Mouse (Mus musculus) hindbrain, embryonic 14.5 days (tissue): Measurements from ENCODE around the gene Nek2. TPM values are rescaled to one million over a fixed set of nuclear protein-coding genes. Genes with fewer than 3 reads are reported as not detected.

Source experiments
- ATAC-seq: fragments of 200-750 bp; cut with Nextera tagmentation; 2 replicates; pipeline ENCODE4 v1.8.0; 2017; ENCODE audit warnings: moderate number of reproducible peaks, mild to moderate bottlenecking, moderate TSS enrichment, moderate library complexity; ENCODE audit not compliant: low FRiP score
- DNase-seq: peaks from one replicate; pipeline ENCODE4 v3.0.0-alpha.2; 2015; ENCODE audit warnings: low spot score
- H3K27ac ChIP-seq: fragments of 300-500 bp; sonication (generic); 2 replicates; pipeline ENCODE4 v1.5.1; 2014; ENCODE audit warnings: mild to moderate bottlenecking, moderate library complexity
- H3K27me3 ChIP-seq: fragments of 300-500 bp; sonication (generic); 2 replicates; pipeline ENCODE4 v1.6.1; 2014; ENCODE audit warnings: mild to moderate bottlenecking, low read length, mixed read lengths; ENCODE audit not compliant: control insufficient read depth, insufficient read depth
- H3K36me3 ChIP-seq: fragments of 300-500 bp; sonication (generic); replicated peaks from 2 replicates; pipeline ENCODE4 v1.6.1; 2014; ENCODE audit not compliant: control insufficient read depth, insufficient read depth
- H3K4me1 ChIP-seq: fragments of 300-500 bp; sonication (generic); replicated peaks from 2 replicates; pipeline ENCODE4 v1.6.1; 2014; ENCODE audit warnings: antibody characterized with exemption, low read length, mixed read lengths; ENCODE audit not compliant: control insufficient read depth, insufficient read depth
- H3K4me2 ChIP-seq: fragments of 300-500 bp; sonication (generic); replicated peaks from 2 replicates; pipeline ENCODE4 v1.6.1; 2014; ENCODE audit warnings: mild to moderate bottlenecking, moderate library complexity
- H3K4me3 ChIP-seq: fragments of 300-500 bp; sonication (generic); replicated peaks from 2 replicates; pipeline ENCODE4 v1.5.1; 2014; ENCODE audit warnings: mild to moderate bottlenecking, low read length
- H3K9ac ChIP-seq: fragments of 300-500 bp; sonication (generic); 2 replicates; pipeline ENCODE4 v1.6.1; 2014
- H3K9me3 ChIP-seq: fragments of 300-500 bp; sonication (generic); 2 replicates; pipeline ENCODE4 v1.6.1; 2016; ENCODE audit warnings: low read length; ENCODE audit not compliant: control insufficient read depth
- WGBS: fragments of 180-500 bp; shearing (Covaris S2); extraction: QIAGEN DNeasy Blood & Tissue Kit; methylation state at CpG from one replicate; pipeline ENCODE4 v1.1.7; 2014; 5-methylcytosine and 5-hydroxymethylcytosine counted together
- polyA plus RNA-seq: library from polyadenylated mRNA; unstranded; fragments of >200 nt; fragmentation: Nextera tagmentation; extraction: Ambion mirVana; gene quantifications from 2 replicates; pipeline ENCODE4 v1.2.1, GENCODE M21; 2014

Gene Nek2
- polyA plus RNA-seq, 1 experiment from 2014 or later = 6.2 TPM

DNA sequence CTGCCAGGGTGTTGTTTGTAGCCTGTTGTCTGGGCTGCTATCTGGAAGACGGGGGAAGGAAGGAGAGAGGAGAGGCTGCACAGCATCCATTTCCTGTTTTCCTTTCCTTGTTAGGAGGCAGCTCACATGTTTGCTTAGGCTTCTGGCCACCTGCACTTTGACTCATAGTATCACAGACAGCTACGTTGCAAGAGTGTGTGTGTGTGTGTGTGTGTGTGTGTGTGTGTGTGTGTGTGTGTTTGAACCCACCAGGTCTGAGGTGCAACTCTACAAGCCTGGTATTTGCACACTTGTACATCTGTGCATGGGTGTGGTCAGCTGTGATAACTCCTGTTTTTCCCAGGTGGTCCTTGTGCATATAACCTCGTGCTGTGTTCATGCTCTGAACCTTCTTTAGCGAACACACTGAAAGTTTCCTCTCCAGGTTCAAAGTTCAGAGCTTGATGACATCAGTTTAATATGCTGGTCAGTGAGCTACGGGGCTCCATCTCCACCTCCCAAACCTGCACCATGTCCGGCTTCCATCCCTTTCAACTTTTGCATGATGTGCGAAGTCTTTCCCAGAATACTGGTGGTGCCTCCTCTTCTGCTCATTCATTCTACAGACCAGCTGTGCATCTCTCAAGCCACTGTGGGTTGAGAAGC is 27.2 kb upstream of the Nek2 start:
- no peak for ATAC-seq
- Histone ChIP-seq H3K9me3 (peaks cover 10% of the 10 kb centered on the region), H3K27ac (no peak overlapping the region), H3K36me3 (no peaks in the 10 kb centered on the region), H3K4me1 (no peaks in the 10 kb centered on the region), H3K4me2 (no peak overlapping the region), H3K27me3 (no peaks in the 10 kb centered on the region), H3K4me3 (no peak overlapping the region), H3K9ac (no peak overlapping the region)
- DNase-seq = no peak
- 88% methylated on average over 7 of the region's 7 CpGs for WGBS

DNA sequence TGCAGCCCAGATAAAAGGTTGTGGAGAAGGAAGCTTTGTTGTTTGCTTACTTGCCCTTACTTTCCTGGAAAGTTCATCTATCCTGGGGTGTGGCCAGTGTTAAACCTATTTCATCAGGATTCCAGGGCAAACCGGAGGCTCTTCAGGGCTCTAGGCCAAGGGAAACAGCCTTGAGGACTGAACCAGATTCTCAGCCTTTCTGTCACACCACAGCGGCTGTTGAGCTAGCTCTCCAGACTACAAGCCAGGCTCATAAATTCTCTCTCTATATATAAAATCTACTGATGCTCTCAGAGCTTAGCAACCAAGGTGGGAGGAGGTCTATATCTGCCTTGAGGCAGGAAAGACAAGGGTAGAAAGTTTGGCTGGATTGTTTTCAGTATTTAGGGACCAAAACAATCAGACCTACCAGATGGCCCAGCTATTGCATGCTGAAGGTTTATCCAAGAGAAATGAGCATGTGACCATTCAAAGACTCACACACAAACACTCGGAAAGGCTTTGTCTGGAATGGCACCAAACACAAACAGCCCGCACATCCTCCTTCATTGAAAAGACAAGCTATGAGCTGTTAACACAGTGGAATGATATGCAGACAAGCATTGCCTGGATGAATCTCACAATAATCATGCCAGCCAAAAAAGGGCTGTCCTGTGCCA is 24.9 kb upstream of the Nek2 start:
- no peak overlapping the region for H3K4me2 ChIP-seq

DNA sequence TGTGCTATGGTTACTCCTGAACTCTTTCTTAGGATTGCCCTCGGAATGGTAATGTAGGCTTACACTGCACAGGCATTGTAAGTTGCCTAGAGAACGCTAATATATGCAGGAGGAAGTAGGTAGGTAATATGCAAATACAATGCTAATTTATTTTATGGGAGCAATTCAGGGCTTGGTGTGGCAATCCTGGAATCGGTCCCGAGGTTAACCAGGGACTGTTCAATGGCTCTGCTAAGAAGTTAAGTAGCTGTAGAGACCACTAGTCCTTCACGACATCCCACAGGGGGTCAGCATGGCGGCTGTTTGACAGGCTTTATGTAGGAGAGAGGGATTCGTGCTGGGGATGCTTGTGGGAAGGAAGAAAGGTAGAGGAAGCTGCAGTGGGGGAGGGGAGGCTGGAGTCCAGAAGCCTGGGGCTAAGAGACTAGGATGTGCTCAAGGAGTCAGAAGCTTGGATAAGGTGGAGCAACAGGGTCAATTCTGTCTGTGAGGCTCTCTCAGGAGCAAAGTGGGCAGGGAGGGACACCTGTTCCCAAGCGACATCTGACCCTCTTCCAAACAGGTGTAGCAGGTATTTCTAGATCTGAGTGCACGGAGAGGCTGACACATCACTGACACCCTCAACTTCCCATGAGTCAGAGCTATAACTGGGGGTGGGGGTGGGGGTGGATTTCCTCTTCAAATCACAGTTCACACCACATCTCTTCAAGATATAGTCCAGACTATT is 19.0 kb upstream of the Nek2 start:
- Histone ChIP-seq H3K4me2 (no peak overlapping the region), H3K4me3 (no peak overlapping the region), H3K9ac (no peak overlapping the region), H3K9me3 (no peaks in the 10 kb centered on the region), H3K27ac (no peak overlapping the region), H3K4me1 (no peaks in the 10 kb centered on the region), H3K36me3 (no peaks in the 10 kb centered on the region), H3K27me3 (no peaks in the 10 kb centered on the region)
- ATAC-seq (no peak), DNase-seq (no peak)
- WGBS = 63% methylated on average over 9 of the region's 9 CpGs

More for the DNA sequence above, 24.9 kb upstream of the Nek2 start:
- H3K4me1 ChIP-seq = no peaks in the 10 kb centered on the region
- H3K9ac ChIP-seq = no peak overlapping the region
- H3K27me3 ChIP-seq = no peaks in the 10 kb centered on the region
- H3K4me3 ChIP-seq = no peak overlapping the region
- H3K36me3 ChIP-seq = no peaks in the 10 kb centered on the region
- ATAC-seq (no peak), DNase-seq (no peak)
- H3K27ac ChIP-seq = no peak overlapping the region
- no peaks in the 10 kb centered on the region for H3K9me3 ChIP-seq
- WGBS = 84% methylated on average over 4 of the region's 4 CpGs

DNA sequence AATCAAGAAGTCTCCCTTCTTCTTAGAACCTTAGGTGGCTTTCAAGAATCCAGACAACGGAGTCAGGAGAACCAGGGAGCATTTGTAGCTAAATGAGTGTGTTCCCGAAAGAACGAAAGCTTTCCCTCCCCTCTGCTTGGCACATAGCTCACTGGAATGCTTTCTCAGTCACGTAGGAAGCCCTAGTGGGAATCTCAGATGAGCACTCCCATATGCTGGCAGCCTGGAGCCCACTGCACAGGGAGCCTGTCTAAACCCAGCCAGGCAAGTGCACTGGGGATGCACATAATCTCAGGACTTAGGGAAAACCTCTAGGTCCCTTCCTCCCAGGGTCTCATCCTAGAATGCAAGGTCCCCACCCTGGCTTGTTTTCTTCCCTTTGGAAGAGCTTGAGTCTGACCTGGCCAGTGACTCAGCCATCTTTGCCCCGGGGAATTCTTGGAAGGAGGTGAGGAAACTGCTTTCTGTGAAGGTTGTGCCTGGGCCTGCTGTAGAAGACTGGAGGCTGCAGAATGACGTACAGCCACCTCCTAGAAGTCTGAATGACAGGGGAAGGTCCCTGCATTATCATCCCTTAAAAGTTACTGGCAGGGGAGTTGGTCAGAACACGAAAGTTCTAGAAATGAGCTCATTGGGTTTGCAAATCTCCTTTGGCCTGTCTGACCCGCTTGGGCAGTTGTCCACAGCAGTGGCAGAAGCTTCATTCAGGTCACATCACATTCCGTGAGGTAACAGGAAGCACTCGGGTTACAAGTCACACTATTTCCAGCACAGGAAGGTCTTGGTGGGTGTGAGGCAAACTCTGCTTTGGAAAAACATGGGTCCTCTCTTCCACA is 18.2 kb upstream of the Nek2 start:
- no peak overlapping the region for H3K4me3 ChIP-seq
- DNase-seq (no peak), ATAC-seq (no peak)
- H3K4me2 ChIP-seq = no peak overlapping the region
- no peaks in the 10 kb centered on the region for H3K36me3 ChIP-seq
- no peaks in the 10 kb centered on the region for H3K27me3 ChIP-seq
- no peaks in the 10 kb centered on the region for H3K4me1 ChIP-seq
- H3K27ac ChIP-seq = no peak overlapping the region
- 81% methylated on average over 10 of the region's 10 CpGs for WGBS
- no peak overlapping the region for H3K9ac ChIP-seq
- H3K9me3 ChIP-seq = no peaks in the 10 kb centered on the region

DNA sequence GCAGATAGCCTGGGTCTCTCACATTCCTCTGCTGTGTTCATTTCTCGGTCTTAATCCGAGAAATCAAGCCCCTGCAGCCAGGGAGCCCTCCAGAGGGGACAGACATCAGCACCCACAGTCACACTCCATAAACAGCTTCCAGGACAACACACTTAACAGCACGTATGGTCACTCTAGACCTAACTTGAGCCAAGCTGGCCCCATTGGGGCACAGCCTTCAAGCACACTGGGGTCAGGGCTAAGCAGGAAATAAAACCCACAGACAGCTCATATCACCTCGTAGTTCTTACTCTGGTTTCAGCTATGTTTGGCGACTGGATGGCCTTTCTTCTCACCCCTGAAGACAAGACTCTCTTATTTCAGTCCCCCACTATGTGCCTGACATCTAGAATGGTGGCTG is 16.5 kb upstream of the Nek2 start:
- H3K36me3 ChIP-seq = no peaks in the 10 kb centered on the region
- H3K4me3 ChIP-seq = no peak overlapping the region
- H3K4me1 ChIP-seq = no peaks in the 10 kb centered on the region
- 79% methylated on average over 5 of the region's 5 CpGs for WGBS
- no peak overlapping the region for H3K9ac ChIP-seq
- DNase-seq (no peak), ATAC-seq (no peak)
- no peak overlapping the region for H3K4me2 ChIP-seq
- H3K9me3 ChIP-seq = no peaks in the 10 kb centered on the region
- H3K27me3 ChIP-seq = no peaks in the 10 kb centered on the region
- no peak overlapping the region for H3K27ac ChIP-seq

DNA sequence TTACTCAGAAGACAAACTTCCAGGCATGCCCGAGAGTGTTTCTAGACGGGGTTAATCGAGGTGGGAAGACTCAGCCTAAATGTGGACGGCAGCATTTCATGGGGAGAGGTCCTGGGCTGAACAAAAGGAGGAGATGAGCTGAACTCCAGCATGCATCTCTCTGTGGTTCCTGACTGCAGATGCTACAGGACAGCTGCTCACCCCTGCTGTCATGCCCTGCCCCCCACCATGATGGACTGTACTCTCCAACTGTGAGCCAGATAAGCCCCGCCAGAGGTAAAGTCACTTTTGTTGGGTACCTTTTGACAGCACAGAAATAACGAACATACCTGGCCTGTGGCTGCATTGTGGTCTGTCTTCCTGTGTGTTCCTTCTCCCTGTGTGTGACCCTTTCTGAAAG is 15.5 kb upstream of the Nek2 start:
- H3K4me3 ChIP-seq = no peak overlapping the region
- no peaks in the 10 kb centered on the region for H3K4me1 ChIP-seq
- H3K9me3 ChIP-seq = no peaks in the 10 kb centered on the region
- no peak overlapping the region for H3K9ac ChIP-seq
- no peak for ATAC-seq
- WGBS = 78% methylated on average over 6 of the region's 6 CpGs
- H3K27ac ChIP-seq = no peak overlapping the region
- DNase-seq = no peak
- H3K4me2 ChIP-seq = no peak overlapping the region
- H3K27me3 ChIP-seq = no peaks in the 10 kb centered on the region
- H3K36me3 ChIP-seq = no peaks in the 10 kb centered on the region

DNA sequence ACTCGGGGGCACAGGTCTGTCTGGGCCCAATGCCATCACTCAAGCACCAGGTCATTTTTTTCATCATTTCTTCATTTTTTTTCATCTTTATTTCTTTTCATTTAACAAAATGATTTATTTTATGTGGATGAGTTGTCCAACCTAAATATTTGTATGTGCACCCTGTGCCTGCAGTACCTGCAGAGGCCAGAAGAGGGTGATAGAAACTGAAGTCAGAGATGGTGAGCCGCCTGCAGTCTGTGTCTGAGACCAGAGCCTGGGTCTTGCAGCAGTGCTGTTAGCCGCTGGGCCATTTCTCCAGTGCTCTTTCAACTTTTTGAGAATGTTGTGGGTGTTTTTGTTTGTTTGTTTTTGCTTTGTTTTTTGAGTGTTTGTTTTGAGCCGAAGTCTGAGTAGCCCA is 14.5 kb upstream of the Nek2 start:
- no peak for DNase-seq
- H3K27me3 ChIP-seq = no peaks in the 10 kb centered on the region
- H3K36me3 ChIP-seq = no peaks in the 10 kb centered on the region
- H3K4me2 ChIP-seq = no peak overlapping the region
- no peak overlapping the region for H3K4me3 ChIP-seq
- ATAC-seq = no peak
- H3K9me3 ChIP-seq = no peaks in the 10 kb centered on the region
- no peak overlapping the region for H3K9ac ChIP-seq
- 90% methylated on average over 4 of the region's 4 CpGs for WGBS
- H3K27ac ChIP-seq = no peak overlapping the region
- H3K4me1 ChIP-seq = no peaks in the 10 kb centered on the region

DNA sequence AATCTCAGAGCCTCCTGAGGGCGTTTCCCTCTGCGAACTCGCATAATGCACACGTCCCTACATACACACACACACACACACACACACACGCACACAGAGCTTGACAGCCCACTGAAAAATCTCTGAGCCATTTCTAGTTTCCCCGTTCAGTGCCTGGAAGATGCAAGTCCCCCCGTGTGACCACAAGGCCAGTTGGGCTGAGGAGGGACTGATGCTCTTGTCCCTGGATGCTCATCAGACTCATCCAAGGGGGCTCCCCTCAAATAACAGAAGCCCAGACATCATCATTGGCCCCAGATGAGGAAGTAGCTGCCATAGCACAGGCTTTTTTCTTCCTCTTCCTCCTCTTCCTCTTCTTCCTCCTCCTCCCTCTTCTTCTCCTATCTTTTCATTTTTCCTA is 13.3 kb upstream of the Nek2 start:
- no peaks in the 10 kb centered on the region for H3K36me3 ChIP-seq
- no peaks in the 10 kb centered on the region for H3K9me3 ChIP-seq
- WGBS = 85% methylated on average over 7 of the region's 7 CpGs
- H3K27me3 ChIP-seq = no peaks in the 10 kb centered on the region
- no peaks in the 10 kb centered on the region for H3K4me1 ChIP-seq
- H3K27ac ChIP-seq = no peak overlapping the region
- H3K4me2 ChIP-seq = no peak overlapping the region
- H3K4me3 ChIP-seq = no peak overlapping the region
- H3K9ac ChIP-seq = no peak overlapping the region
- ATAC-seq (no peak), DNase-seq (no peak)

DNA sequence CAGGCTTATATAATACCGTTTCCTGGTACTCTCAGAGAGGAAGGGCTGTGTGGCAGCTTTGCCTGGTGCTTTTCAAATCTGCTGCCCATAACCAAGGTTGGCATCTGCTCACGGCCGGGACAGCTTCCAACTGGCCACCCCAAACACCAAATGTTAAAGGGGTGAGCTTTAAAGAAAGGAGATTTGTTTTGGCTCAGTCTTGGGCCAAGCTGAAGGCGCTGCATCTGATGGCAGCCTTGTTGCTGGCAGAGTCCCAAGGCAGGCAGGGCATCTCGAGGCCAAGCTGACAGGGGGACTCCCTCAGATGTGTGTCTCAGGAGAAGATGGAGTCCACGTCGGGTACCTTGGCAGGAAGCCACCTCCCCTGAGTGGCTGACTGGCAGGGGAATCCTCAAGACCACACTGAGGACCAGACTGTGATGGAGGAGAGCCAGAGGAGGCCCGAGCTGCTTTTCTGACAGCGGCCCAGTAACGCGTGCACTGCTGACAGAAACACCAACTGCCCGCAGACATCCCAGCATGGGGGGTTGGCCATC is 12.5 kb upstream of the Nek2 start:
- 59% methylated on average over 12 of the region's 12 CpGs for WGBS
- no peak overlapping the region for H3K4me3 ChIP-seq

More for the DNA sequence above, 12.5 kb upstream of the Nek2 start:
- Histone ChIP-seq H3K27me3 (no peaks in the 10 kb centered on the region), H3K4me2 (no peak overlapping the region), H3K9ac (no peak overlapping the region), H3K4me1 (no peaks in the 10 kb centered on the region), H3K9me3 (no peaks in the 10 kb centered on the region), H3K27ac (no peak overlapping the region), H3K36me3 (no peaks in the 10 kb centered on the region)
- DNase-seq (peak; percentile 66), ATAC-seq (peak; percentile 95)
